Mouse (Mus musculus) testis, postnatal 14 days (tissue): ENCODE measurements around the gene Hoxa11.
A peak's percentile ranks its signal among the peaks of the same experiment; 100 is the strongest.

Source experiments
- DNase-seq: peaks from one replicate; pipeline ENCODE4 v3.0.0; 2021; ENCODE audit warnings: low spot score

The Hoxa11 gene

GRCm38 (mm10) chr6:52232984-52233545 lies 12.5 kb downstream of the Hoxa11 start:
- DNase-seq: no peak

GRCm38 (mm10) chr6:52232568-52232965 lies 13.0 kb downstream of the Hoxa11 start:
- no peak for DNase-seq

- DNase-seq: no peak
Measured at GRCm38 (mm10) chr6:52231885-52232567, 13.6 kb downstream of the Hoxa11 start.

- no peak for DNase-seq
Measured at GRCm38 (mm10) chr6:52230516-52231165, 15.0 kb downstream of the Hoxa11 start, which contains the start of gene Hoxa9. Gene Hoxa9 (minus strand): TSS chr6:52231089.

- DNase-seq: no peak
Measured at GRCm38 (mm10) chr6:52229558-52230416, 15.8 kb downstream of the Hoxa11 start.

- DNase-seq: no peak
Measured at GRCm38 (mm10) chr6:52228475-52229465, 16.8 kb downstream of the Hoxa11 start.

GRCm38 (mm10) chr6:52227470-52228222 lies 18.0 kb downstream of the Hoxa11 start:
- no peak for DNase-seq

GRCm38 (mm10) chr6:52226569-52227257 lies 18.9 kb downstream of the Hoxa11 start:
- no peak for DNase-seq

- no peak for DNase-seq
Measured at GRCm38 (mm10) chr6:52225612-52226568, 19.7 kb downstream of the Hoxa11 start.

GRCm38 (mm10) chr6:52224895-52225611 lies 20.6 kb downstream of the Hoxa11 start:
- DNase-seq: no peak

GRCm38 (mm10) chr6:52223939-52224760 lies 21.5 kb downstream of the Hoxa11 start:
- no peak for DNase-seq

GRCm38 (mm10) chr6:52222729-52223128 lies 22.9 kb downstream of the Hoxa11 start:
- no peak for DNase-seq

GRCm38 (mm10) chr6:52221993-52222685 lies 23.5 kb downstream of the Hoxa11 start:
- DNase-seq: no peak

GRCm38 (mm10) chr6:52221337-52221992 lies 24.1 kb downstream of the Hoxa11 start, which contains the start of gene Hoxa7:
Gene Hoxa7 (minus strand): TSS chr6:52221854.
- peak; percentile 82 for DNase-seq

GRCm38 (mm10) chr6:52220865-52221310 lies 24.7 kb downstream of the Hoxa11 start:
- no peak for DNase-seq
